Mouse (Mus musculus): ENCODE measurements around the gene Hist1h4h.
"Not testable (repeated sequence)": the region's sequence is repeated elsewhere in the genome, so short reads cannot be mapped to it uniquely, and the experiment has no call there.

Gene Hist1h4h

DNA sequence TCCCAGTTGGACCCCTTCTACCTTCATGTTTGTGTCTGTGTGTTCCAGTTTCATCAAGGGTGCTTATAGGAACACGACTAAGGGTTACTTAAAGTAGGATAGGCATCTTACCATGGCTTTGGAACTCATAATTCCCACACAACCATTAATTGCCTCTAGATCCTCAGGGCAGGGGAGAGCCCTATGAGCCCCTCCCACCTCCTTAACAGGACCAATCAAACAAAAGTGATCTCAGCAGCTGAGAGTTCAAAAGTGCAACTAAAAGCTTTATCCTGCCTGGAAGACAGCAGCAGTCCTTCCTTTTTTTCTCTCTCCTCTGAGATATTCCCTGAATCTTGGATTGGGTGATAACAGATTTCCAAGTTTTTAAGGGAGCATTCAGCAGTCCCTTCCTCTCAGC is 20.7 kb upstream of the Hist1h4h start:
- DNase-seq (ENCODE audit: extremely low read depth, low read depth, low spot score) = no peak

DNA sequence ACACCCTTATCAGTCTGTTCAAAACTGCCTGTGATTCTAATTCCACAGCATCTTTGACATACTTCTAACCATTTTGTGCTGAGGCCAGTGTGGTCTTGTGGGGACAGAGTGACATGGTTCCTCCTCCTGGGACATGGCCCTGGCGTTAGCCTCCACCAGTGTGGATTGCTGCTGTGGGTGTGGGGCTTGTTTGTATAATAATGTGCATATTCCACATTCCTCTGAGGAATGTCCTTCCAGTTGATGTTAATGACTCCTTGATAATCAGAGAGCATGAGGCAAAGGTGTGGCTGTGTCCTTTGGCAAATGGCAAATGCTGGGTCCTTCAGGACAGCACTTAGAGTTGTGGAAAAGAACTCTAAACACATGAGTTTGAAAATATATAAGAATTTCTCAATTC is 17.3 kb upstream of the Hist1h4h start:
- no peak for DNase-seq (ENCODE audit: extremely low read depth, low read depth, low spot score)

DNA sequence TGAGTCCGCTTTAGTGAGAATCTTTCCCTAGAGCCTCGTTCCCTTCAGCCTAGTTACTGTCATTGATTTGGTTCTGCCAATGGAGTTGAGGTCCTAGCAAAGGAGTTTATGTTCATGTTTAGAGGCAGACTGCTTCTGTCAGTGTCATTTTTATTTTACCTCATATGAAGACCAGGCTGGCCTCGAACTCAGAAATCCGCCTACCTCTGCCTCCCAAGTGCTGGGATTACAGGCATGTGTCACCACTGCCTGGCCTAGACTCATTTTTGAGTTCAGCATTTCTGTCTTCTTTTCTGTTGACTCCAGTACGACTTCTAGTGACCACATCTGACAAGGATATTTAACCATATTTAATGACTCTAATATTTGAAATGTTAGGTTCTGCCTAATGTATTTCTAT is 15.6 kb upstream of the Hist1h4h start:
- DNase-seq (ENCODE audit: extremely low read depth, low read depth, low spot score) = no peak

DNA sequence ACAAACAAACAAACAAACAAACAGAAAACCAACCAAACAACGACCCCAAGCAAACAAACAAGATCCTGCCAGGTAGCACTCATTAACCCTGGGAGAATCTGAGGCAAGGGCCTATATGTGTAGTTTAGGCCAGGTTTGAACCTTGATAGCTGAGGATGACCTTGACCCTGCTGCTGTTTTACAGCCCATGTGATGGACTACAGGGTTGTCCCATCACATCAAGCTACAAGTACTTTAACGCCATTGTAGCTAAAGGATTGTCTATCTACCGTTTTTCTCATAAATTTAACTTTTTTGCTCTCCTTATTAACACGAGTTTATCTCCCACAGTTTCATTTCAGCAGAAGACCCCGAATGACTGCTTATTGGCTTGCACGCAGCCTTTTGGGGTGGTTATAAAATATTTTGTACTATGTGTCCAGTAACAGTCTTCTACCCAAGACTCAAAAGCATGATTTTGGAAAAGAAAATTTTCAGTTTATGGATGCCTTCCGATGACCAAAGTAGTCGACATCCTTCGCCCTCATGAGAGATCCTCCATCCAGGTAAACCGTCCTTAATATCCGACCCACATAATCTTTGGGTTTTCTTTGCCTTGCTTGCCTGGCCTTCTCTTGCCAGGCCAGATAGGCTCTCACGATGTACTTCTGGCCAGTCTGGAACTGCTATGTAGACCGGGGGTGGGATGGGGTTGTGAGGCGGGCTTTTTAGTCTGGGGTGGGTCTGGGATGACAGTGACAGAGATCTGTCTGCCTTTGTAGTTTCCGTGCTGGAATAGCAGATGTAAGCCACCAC is 14.8 kb upstream of the Hist1h4h start:
- DNase-seq (ENCODE audit: extremely low read depth, low read depth, low spot score) = no peak

DNA sequence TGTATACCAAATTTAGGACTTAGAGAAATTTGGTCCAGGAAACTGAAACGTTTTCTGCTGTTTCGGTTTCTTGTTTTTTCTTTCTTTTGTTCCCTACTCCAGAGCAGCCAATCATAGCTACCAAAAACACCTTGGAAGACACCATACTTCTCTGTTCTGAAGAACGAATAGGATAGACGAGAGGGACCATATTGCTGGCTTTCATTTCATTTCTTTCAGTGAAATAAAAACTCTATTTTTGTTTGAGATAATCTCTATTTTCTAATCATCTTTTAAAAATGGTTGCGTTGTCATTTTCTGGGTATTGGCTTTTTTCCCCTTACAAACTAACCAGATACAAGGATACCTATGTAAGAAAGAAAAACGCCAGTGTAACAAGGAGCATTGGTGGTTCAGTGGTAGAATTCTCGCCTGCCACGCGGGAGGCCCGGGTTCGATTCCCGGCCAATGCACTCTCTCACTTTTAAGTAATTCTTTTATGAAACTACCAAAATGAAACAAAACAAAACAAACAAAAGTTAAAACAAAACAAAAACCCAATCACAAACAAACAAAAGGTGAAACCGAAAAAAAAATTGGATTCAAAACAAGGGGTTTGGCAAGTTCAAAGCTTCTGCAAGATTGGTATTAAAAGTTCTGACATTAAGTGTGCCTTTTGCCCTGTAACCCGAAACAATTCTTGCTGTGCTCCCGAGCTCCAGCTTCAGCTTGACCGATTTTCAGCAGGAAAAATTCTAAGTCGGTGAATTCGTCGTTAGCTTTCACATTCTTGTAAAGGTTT is 13.8 kb upstream of the Hist1h4h start:
- DNase-seq (ENCODE audit: extremely low read depth, low read depth, low spot score) = no peak

DNA sequence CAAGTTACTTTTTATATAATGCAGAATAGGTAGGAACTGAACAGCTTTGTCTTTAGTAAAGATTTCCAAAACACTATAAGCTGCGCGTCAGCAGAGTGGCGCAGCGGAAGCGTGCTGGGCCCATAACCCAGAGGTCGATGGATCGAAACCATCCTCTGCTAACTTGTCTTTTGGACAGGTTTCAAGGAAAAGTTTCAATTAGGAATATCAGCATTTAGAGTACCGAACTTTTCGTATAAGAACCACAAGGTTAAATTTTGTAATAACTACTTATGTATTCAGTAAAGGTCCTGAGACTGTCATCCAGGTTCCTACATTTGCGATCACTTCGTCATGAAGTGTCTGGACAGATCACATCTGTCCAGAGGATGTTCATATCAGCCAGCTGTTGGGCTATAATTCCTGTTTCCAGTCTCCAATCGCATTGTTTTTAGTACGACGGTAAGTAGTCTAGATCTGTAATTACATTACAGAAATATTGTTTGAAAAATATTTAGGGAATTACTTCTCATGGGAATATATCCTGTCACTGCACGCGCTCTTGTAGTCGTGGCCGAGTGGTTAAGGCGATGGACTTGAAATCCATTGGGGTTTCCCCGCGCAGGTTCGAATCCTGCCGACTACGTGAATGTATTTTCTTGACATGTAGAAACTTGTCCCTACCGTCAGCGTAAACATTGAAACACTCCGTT is 13.1 kb upstream of the Hist1h4h start:
- no peak for DNase-seq (ENCODE audit: extremely low read depth, low read depth, low spot score)

DNA sequence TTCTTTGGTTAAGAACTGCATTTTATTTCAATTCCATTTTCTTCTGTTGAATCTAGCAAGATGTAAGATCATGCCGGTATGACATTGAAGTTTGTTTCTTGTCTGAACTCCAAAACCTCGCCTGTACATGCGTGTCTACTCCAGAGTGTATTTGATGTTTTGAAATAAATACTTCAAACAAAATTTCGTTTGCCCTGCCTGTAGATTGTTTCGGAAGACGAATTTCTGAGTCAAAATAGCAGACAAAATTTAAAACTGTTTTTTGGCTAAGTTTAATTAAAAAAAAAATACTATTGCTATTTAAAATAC is 12.6 kb upstream of the Hist1h4h start:
- no peak for DNase-seq (ENCODE audit: extremely low read depth, low read depth, low spot score)

DNA sequence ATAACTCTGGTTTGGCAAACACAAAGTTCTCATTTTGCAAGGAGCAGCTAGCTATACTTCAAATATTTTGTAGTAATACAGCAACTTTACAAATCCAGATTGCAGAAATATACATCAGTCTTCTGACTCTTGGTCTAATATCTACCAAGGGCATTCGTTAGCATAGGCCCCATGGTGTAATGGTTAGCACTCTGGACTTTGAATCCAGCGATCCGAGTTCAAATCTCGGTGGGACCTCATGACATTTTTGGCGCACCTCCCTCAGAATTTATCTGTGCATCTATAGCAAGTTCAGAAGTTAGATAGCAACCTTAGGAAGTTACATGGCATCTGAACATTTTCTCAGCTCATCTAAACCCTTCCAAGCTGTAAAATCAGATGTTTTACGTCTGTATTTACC is 12.0 kb upstream of the Hist1h4h start:
- no peak for DNase-seq (ENCODE audit: extremely low read depth, low read depth, low spot score)

DNA sequence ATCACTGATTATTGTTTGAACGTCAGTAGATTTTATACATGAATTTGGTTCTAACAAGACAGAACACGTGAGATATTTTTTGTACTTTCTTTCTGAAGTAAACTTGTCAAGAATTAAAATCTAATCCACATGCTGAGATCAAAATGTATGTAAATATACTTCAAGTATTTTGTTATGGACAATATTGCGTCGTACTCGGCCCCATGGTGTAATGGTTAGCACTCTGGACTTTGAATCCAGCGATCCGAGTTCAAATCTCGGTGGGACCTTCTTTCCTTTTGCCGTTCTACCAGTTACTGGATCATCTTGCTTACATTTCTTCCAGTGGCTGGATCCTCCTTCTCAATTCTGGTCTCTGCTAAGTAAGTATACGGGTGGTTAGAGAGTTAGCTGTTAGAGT is 11.4 kb upstream of the Hist1h4h start:
- DNase-seq (ENCODE audit: extremely low read depth, low read depth, low spot score) = no peak

DNA sequence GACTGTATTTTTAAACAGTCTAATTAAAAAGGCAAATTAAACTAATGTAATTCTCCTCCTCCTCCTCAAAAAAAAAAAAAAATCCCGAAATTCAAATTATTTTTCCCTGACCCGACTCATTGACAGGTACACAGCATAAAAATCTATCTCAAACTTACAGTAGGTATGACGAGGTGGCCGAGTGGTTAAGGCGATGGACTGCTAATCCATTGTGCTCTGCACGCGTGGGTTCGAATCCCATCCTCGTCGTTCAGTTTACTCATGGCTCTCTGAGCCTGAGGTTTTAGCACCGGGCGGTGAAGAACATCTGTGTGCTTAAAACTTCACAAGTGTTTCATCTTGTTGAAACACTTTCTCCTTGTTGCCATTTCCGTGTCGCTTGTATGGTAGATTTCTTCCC is 9.1 kb upstream of the Hist1h4h start:
- DNase-seq (ENCODE audit: extremely low read depth, low read depth, low spot score) = no peak

DNA sequence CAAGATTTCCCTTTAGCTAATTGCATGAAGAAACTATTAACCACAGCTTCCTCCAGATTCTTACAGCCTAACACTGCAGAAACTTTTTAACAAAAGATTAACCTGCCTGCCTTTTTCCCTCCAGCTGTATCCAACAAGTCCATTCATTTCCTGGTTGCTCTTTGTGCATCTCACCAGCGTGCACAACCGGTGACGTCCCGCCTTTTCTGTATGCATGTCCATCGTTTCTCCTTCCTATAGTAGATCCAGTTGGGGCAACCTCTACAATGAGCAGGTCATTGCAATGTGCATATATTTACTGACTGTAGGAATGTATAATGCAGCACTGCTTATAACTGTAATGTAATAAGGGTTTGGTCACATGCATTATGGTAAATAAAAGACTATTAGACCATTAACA is 6.9 kb upstream of the Hist1h4h start:
- DNase-seq (ENCODE audit: extremely low read depth, low read depth, low spot score) = no peak

DNA sequence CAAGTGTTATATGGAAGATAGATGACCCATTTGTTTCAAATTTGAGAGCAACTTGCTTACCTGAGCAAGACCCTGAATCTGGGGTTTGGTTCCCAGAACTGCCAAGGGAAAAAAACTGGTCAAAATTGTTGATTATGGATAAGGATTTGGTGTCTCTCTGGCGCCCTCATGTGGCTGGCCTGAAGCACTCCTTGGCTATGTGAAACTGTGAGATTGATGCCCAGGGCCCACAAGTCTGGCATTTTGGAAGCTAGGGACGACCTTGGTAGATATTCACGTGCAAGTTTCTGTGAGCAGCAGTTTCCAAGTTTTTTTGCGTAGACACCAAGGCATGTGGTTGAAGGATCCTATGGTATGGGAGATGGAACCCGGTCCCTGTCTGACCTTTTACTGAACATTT is 6.2 kb upstream of the Hist1h4h start:
- DNase-seq (ENCODE audit: extremely low read depth, low read depth, low spot score) = no peak

DNA sequence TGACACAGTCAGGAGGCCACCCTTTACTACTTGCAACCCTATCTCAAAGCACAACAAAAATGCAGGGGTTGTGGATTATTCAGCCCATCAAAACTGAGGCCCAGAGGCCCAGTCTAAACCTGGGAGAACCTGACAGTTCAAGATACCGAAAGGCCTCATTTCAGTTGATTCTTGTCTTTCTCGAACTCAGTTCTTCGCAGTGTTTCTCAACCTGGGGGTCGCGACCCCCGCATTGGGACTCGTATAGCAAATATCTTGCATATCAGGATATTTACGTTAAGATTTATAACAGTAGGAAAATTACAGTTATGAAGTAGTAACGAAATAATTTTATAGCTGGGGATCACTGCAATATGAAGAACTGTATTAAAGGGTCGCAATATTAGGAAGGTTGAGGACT is 4.9 kb upstream of the Hist1h4h start:
- DNase-seq (ENCODE audit: extremely low read depth, low read depth, low spot score) = no peak

DNA sequence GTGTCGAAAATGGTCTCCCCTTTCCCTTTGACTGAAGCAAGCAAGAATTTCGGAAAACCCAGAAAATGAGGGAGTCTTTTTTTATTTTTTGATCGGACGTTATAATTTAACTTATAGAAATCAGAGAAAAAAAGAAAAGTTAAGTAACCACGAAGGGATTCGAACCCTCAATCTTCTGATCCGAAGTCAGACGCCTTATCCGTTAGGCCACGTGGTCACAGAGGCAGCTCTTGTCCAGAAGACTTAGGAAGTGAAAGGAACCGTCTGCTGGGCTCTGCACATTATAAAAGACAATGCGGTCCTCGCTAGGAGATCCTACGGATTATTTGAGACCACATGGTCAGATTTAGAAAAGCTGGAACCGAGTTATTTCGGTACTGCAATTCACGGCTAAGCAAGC is 4.5 kb upstream of the Hist1h4h start:
- DNase-seq (ENCODE audit: extremely low read depth, low read depth, low spot score) = no peak

DNA sequence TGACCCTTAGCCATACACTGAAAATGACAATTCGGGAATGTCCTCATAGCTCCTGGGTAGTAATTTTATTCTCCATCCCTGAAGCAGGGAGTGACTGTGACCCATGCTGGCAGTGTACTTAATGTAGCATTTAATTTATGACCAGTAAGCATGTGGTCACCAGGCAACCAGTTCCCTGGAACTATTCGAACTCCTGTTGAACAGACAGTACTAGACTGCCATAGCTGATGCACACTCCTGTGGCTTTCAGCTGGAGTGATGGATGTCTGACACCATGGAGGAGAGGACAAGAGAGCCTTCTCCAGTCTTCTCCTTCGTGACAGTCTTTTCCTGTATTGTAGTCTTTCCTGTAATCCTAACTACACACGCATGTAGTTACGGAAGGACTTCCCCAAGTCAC is 1.8 kb upstream of the Hist1h4h start:
- DNase-seq (ENCODE audit: extremely low read depth, low read depth, low spot score) = no peak

DNA sequence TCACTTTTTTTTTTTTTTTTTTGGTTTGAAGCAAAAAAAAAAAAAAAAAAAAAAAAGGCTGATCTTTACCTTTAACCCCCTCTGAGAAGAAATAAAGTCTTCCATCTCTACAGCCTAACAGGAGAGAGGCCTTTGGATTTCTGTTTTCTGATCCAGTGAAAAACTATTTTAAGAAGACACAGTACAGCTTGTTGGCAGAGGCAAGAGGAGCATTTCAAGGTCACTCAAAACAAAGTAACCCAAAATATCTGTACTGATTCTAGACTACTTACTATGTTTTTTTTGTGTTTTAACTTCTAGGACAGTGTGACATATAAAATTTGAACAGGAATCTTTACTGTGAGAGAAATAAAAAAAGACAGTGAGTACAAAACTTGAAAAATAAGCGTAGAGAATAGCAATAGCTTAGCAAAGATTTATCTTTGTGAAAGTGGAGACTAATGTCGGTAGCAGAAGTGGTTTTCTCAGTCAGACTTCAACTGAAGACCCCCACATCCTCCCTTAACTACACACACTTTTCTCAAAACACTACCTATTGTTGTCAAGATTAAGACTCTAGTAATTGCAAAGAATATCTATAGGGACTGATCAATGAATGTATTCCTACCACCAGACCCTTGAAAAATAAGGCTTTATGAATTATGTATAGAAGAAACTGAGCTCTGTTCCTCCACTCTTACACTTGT is 1.2 kb upstream of the Hist1h4h start:
- DNase-seq (ENCODE audit: extremely low read depth, low read depth, low spot score) = no peak

DNA sequence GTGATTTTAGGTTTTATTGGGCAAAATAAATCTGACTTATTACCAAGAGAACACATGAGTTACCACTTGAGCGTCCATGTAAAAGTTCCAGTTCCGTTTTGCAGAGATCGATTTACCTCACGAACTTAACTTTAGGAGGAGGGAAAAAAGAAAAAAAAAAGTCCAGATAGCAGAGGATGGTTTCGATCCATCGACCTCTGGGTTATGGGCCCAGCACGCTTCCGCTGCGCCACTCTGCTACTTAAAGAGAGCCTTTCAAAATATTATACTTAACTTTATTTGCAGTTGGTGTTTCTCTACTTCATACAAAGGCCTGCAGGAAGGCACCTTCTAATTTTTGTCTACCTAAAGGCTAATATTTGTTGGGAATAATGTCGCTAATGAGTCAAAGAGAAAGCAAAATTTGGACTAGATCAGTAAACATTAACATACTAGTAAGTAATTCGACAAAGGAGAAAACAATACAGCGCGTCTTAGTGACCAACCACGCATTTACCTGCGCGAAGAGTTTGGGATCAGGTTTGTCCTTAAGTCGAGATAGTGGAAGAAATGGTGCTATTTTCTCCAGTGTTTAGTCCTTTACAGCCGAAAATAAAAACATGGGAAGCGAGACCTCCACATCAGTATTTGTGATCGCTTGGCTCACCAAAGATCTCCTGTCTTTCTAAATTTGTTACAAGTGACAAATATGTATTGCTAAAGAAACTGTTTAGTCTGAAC is 509 bp upstream of the Hist1h4h start:
- no peak for DNase-seq (ENCODE audit: extremely low read depth, low read depth, low spot score)

DNA sequence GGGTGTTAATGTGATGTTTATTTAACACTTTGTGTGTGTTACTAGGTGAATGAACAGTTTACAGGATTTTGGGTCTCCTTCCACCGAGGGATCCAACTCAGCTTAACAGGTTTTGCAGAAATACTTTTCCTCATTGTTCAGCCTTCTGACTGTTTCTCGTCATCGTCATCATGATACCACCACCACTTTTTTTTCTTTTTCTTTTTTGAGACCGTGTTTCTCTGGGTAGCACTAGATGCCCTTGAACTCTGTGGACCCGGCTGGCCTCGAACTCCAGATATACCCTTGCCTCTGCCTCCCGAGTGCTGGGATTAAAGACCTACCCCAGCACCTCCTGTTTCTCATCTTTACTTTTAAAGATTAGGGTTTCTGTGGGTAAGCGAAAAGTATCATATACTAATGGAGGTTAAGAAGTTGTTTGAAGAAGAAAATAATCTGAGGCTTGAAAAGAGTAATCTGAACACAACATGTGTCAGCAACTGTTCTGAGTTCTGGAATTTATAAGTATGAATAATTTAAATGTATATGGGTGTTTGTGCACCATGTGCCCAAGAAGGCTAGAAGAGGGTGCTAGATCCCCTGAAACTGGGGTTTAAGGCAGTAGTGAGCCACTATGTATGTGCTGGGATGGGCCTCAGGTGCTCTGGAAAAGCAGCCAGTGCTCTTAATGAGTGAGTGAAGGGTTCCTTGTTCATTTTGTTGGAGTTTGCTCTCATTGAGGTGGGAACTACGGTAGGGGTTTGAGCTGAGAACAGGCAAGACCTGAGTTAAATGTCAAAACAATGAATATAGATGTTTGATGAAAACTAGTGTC is 1.6 kb downstream of the Hist1h4h start:
- no peak for DNase-seq (ENCODE audit: extremely low read depth, low read depth, low spot score)

DNA sequence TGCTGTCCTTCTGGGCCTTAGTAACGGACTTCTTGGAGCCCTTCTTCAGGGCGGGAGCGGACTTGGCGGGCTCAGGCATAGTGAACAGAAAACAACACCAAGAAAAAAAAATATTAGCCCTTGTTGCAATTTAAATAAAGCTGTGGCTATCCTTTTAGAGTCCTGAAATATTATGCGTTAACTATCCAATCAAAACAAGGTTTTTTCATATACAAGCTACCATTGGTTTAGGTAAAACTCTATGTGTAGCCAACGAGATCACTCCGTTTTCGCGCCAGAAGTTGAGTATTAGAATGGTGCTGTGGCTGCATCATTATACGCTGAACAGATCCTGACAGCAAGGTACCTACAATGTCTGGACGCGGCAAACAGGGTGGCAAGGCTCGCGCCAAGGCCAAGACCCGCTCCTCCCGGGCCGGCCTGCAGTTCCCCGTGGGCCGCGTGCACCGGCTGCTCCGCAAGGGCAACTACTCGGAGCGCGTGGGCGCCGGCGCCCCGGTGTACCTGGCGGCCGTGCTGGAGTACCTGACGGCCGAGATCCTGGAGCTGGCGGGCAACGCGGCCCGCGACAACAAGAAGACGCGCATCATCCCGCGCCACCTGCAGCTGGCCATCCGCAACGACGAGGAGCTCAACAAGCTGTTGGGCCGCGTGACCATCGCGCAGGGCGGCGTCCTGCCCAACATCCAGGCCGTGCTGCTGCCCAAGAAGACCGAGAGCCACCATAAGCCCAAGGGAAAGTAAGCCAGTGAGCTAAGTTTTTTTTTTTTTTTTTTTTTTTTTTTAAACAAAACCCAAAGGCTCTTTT is 2.9 kb downstream of the Hist1h4h start, which contains the start of gene Hist1h2af:
Hist1h2af (plus strand) TSS at position 347 of the 808 bp plus-strand sequence.
- not testable (repeated sequence) for DNase-seq (ENCODE audit: extremely low read depth, low read depth, low spot score)

All from fat pad, adult 2 months (tissue).